14 mouse cellular contexts compared by ENCODE assay signal in genomic region chr6:142793468-142793867, GRCm38 (mm10). TPM values are rescaled to one million over a fixed set of nuclear protein-coding genes. Genes with fewer than 3 reads are reported as not detected.
DNase-seq lines count a peak whose midpoint lies in the region; ATAC-seq and TF ChIP-seq lines count a peak whose summit lies in the region.
"Had no signal": no experiment of that assay in that cellular context is flagged by ENCODE, and none has a peak within 500 bp of the region (broad histone marks: within the 10 kb centered on the region; RNA-seq: fewer than 3 reads in every experiment).

No protein-coding gene starts in this region.

- H3K36me3 ChIP-seq in forebrain, embryonic 11.5 days (ENCODE audit: control insufficient read depth, insufficient read depth, low read length) = no peaks in the 10 kb centered on the region
- no peaks in the 10 kb centered on the region for H3K36me3 ChIP-seq in forebrain, embryonic 15.5 days
- no peaks in the 10 kb centered on the region for H3K36me3 ChIP-seq in lung, postnatal 0 days (ENCODE audit: insufficient read depth, low read length)
- H3K36me3 ChIP-seq in neural tube, embryonic 15.5 days = no peaks in the 10 kb centered on the region
- H3K36me3 ChIP-seq: embryonic facial prominence, embryonic 13.5 days; limb, embryonic 13.5 days had no signal

- DNase-seq in forebrain, embryonic 11.5 days (ENCODE audit: low spot score) = peak; percentile 50
- peak; percentile 38 for DNase-seq in lung, postnatal 0 days (ENCODE audit: low spot score)
- no peak for DNase-seq in lung, postnatal 36 days
- DNase-seq in thymus, postnatal 0 days (ENCODE audit: low spot score) = no peak
- DNase-seq in left cerebral cortex, postnatal 10 days (ENCODE audit: extremely low spot score in 1 of 2, low spot score in 2 of 2) = no peak
- DNase-seq: right cerebral cortex, postnatal 25 days had no signal

- no peak overlapping the region for H3K4me3 ChIP-seq in forebrain, embryonic 11.5 days (ENCODE audit: low read depth, low read length)
- no peak overlapping the region for H3K4me3 ChIP-seq in forebrain, embryonic 15.5 days
- no peak overlapping the region for H3K4me3 ChIP-seq in lung, postnatal 0 days (ENCODE audit: low read depth, low read length)
- no peak overlapping the region for H3K4me3 ChIP-seq in neural tube, embryonic 15.5 days (replicated peaks)
- H3K4me3 ChIP-seq: embryonic facial prominence, embryonic 13.5 days; limb, embryonic 13.5 days had no signal

- no peaks in the 10 kb centered on the region for H3K9me3 ChIP-seq in forebrain, embryonic 11.5 days (ENCODE audit: control insufficient read depth, low read length)
- no peaks in the 10 kb centered on the region for H3K9me3 ChIP-seq in forebrain, embryonic 15.5 days
- no peaks in the 10 kb centered on the region for H3K9me3 ChIP-seq in lung, postnatal 0 days (ENCODE audit: low read length)
- H3K9me3 ChIP-seq in neural tube, embryonic 15.5 days (replicated peaks) = no peaks in the 10 kb centered on the region
- H3K9me3 ChIP-seq: embryonic facial prominence, embryonic 13.5 days; limb, embryonic 13.5 days had no signal

- no peak for ATAC-seq in forebrain, embryonic 11.5 days (replicated peaks; ENCODE audit: low FRiP score)
- no peak; the same call in 1 of the 2 replicates for ATAC-seq in forebrain, embryonic 15.5 days (replicated peaks)
- no peak for ATAC-seq in lung, postnatal 0 days
- peak; percentile 89 for ATAC-seq in megakaryocyte, adult 5-6 weeks (ENCODE audit: poor library complexity, severe bottlenecking)
- ATAC-seq in neural tube, embryonic 15.5 days (ENCODE audit: low FRiP score) = peak; percentile 54

- H3K27me3 ChIP-seq in forebrain, embryonic 11.5 days (ENCODE audit: control insufficient read depth, insufficient read depth, low read length) = no peaks in the 10 kb centered on the region
- no peaks in the 10 kb centered on the region for H3K27me3 ChIP-seq in forebrain, embryonic 15.5 days
- H3K27me3 ChIP-seq in lung, postnatal 0 days (replicated peaks; ENCODE audit: insufficient read depth, low read length) = no peaks in the 10 kb centered on the region
- H3K27me3 ChIP-seq in neural tube, embryonic 15.5 days (replicated peaks) = no peaks in the 10 kb centered on the region
- H3K27me3 ChIP-seq: embryonic facial prominence, embryonic 13.5 days; limb, embryonic 13.5 days had no signal

- H3K4me2 ChIP-seq in forebrain, embryonic 11.5 days (ENCODE audit: low read depth, low read length, severe bottlenecking) = no peak overlapping the region
- no peak overlapping the region for H3K4me2 ChIP-seq in forebrain, embryonic 15.5 days (replicated peaks)
- H3K4me2 ChIP-seq in lung, postnatal 0 days (replicated peaks; ENCODE audit: low read depth, low read length) = no peak overlapping the region
- H3K4me2 ChIP-seq in neural tube, embryonic 15.5 days = peak overlapping the region; percentile 32
- H3K4me2 ChIP-seq: embryonic facial prominence, embryonic 13.5 days; limb, embryonic 13.5 days had no signal

- intact Hi-C loops in left cerebral cortex, postnatal 10 days (cut with DNase I) = no loop called here

- no peaks in the 10 kb centered on the region for H3K4me1 ChIP-seq in forebrain, embryonic 11.5 days (replicated peaks; ENCODE audit: control insufficient read depth, insufficient read depth, low read length)
- peaks cover 10% of the 10 kb centered on the region for H3K4me1 ChIP-seq in forebrain, embryonic 15.5 days
- no peaks in the 10 kb centered on the region for H3K4me1 ChIP-seq in lung, postnatal 0 days (ENCODE audit: insufficient read depth, low read depth, low read length)
- H3K4me1 ChIP-seq in neural tube, embryonic 15.5 days = peaks cover 20% of the 10 kb centered on the region
- H3K4me1 ChIP-seq: limb, embryonic 13.5 days had no signal

- no peak overlapping the region for H3K27ac ChIP-seq in forebrain, embryonic 11.5 days (ENCODE audit: low read depth, low read length)
- H3K27ac ChIP-seq in forebrain, embryonic 15.5 days (replicated peaks) = no peak overlapping the region
- no peak overlapping the region for H3K27ac ChIP-seq in lung, postnatal 0 days (ENCODE audit: low read length)
- H3K27ac ChIP-seq in neural tube, embryonic 15.5 days (replicated peaks) = no peak overlapping the region
- H3K27ac ChIP-seq: embryonic facial prominence, embryonic 13.5 days; limb, embryonic 13.5 days had no signal

- no peak overlapping the region for H3K9ac ChIP-seq in forebrain, embryonic 11.5 days (ENCODE audit: low read length)
- H3K9ac ChIP-seq in forebrain, embryonic 15.5 days (replicated peaks) = no peak overlapping the region
- no peak overlapping the region for H3K9ac ChIP-seq in lung, postnatal 0 days (replicated peaks; ENCODE audit: low read depth)
- no peak overlapping the region for H3K9ac ChIP-seq in neural tube, embryonic 15.5 days (replicated peaks)
- H3K9ac ChIP-seq: embryonic facial prominence, embryonic 13.5 days; limb, embryonic 13.5 days had no signal

- 38% methylated on average over 7 of the region's 7 CpGs for WGBS in forebrain, embryonic 11.5 days
- WGBS in forebrain, embryonic 15.5 days = 34% methylated on average over 7 of the region's 7 CpGs
- WGBS in lung, postnatal 0 days = 44% methylated on average over 7 of the region's 7 CpGs
- 7% methylated on average over 7 of the region's 7 CpGs for WGBS in neural tube, embryonic 15.5 days

- TF ChIP-seq CTCF in lung, postnatal 0 days (IDR thresholded peaks at IDR 0.05) = no peak

- TF ChIP-seq EP300 in lung, postnatal 0 days (IDR thresholded peaks at IDR 0.05) = no peak

RNA-seq across cellular contexts. Expression of gene Sult6b2, which starts 10.8 kb away (rescaled TPM):
- polyA plus RNA-seq in forebrain, embryonic 11.5 days (2014; fragmentation: Nextera tagmentation; extraction: Ambion mirVana) = 0.29 TPM in 1 of 2 replicates, not detected in the other
- polyA plus RNA-seq in forebrain, embryonic 15.5 days (2015; fragmentation: Nextera tagmentation; extraction: Ambion mirVana) = 0.18 and 0.34 TPM in 2 replicates
- polyA plus RNA-seq in lung, postnatal 0 days (2015; fragmentation: Nextera tagmentation; extraction: Ambion mirVana) = not detected in 2 replicates
- not detected in 2 replicates for total RNA-seq in megakaryocyte, adult 5-6 weeks (2015)
- total RNA-seq in megakaryocyte, adult 5-6 weeks (2017) = not detected in 2 replicates
- 0.08 and 0.12 TPM in 2 replicates for polyA plus RNA-seq in neural tube, embryonic 15.5 days (2015; fragmentation: Nextera tagmentation; extraction: Ambion mirVana)
- 0.14 TPM in 1 of 2 replicates, not detected in the other for polyA plus RNA-seq in thymus, postnatal 0 days (2015; fragmentation: Nextera tagmentation; extraction: Ambion mirVana)
- total RNA-seq in left cerebral cortex, postnatal 10 days (2021) = under 1 TPM; 0.16 to 0.19 TPM
- total RNA-seq: gastrocnemius, adult 18-20 months; heart, postnatal 14 days had no signal
- polyA plus RNA-seq: embryonic facial prominence, embryonic 13.5 days; large intestine, adult 2 months; limb, embryonic 13.5 days had no signal

RNA-seq across cellular contexts. Expression of gene Cmas, which starts 37.0 kb away (rescaled TPM):
- polyA plus RNA-seq in forebrain, embryonic 11.5 days (2014; fragmentation: Nextera tagmentation; extraction: Ambion mirVana) = 103 and 109 TPM in 2 replicates
- 147 and 160 TPM in 2 replicates for polyA plus RNA-seq in forebrain, embryonic 15.5 days (2015; fragmentation: Nextera tagmentation; extraction: Ambion mirVana)
- 53.5 and 53.6 TPM in 2 replicates for polyA plus RNA-seq in lung, postnatal 0 days (2015; fragmentation: Nextera tagmentation; extraction: Ambion mirVana)
- 56.1 and 60.6 TPM in 2 replicates for total RNA-seq in megakaryocyte, adult 5-6 weeks (2015)
- total RNA-seq in megakaryocyte, adult 5-6 weeks (2017) = 52.7 and 60.0 TPM in 2 replicates
- 164 and 177 TPM in 2 replicates for polyA plus RNA-seq in neural tube, embryonic 15.5 days (2015; fragmentation: Nextera tagmentation; extraction: Ambion mirVana)
- 84.6 and 94.4 TPM in 2 replicates for polyA plus RNA-seq in thymus, postnatal 0 days (2015; fragmentation: Nextera tagmentation; extraction: Ambion mirVana)
- total RNA-seq in left cerebral cortex, postnatal 10 days (2021) = 100 to 1,000 TPM; 141 to 143 TPM

Comparison
In these comparisons a context has a peak if more than half of its experiments do, and no peak if none do; other contexts are left out.
1. DNase-seq: peak in forebrain, embryonic 11.5 days (single experiment) and lung, postnatal 0 days (single experiment); none in lung, postnatal 36 days (single experiment), thymus, postnatal 0 days (single experiment) and left cerebral cortex, postnatal 10 days (0 of 2).
2. ATAC-seq: peak in megakaryocyte, adult 5-6 weeks (single experiment) and neural tube, embryonic 15.5 days (single experiment); none in forebrain, embryonic 11.5 days (single experiment), forebrain, embryonic 15.5 days (single experiment) and lung, postnatal 0 days (single experiment).